Mouse (Mus musculus) brain, embryonic 14.5 days (tissue): ENCODE measurements around the gene Gm10277.

Experiments used
- CTCF ChIP-seq: fragments of 200-500 bp; IDR thresholded peaks from 2 replicates; pipeline ENCODE4 v1.5.1; 2012; ENCODE audit warnings: inconsistent platforms, mild to moderate bottlenecking, moderate library complexity, borderline replicate concordance; ENCODE audit not compliant: insufficient read depth, insufficient read length; ENCODE audit errors: extremely low read depth
- POLR2A ChIP-seq: fragments of 200-500 bp; IDR thresholded peaks from 2 replicates; pipeline ENCODE4 v1.6.1; 2012; ENCODE audit warnings: mild to moderate bottlenecking, inconsistent platforms, borderline replicate concordance; ENCODE audit not compliant: poor library complexity, insufficient read depth, insufficient read length, severe bottlenecking; ENCODE audit errors: extremely low read depth

DNA sequence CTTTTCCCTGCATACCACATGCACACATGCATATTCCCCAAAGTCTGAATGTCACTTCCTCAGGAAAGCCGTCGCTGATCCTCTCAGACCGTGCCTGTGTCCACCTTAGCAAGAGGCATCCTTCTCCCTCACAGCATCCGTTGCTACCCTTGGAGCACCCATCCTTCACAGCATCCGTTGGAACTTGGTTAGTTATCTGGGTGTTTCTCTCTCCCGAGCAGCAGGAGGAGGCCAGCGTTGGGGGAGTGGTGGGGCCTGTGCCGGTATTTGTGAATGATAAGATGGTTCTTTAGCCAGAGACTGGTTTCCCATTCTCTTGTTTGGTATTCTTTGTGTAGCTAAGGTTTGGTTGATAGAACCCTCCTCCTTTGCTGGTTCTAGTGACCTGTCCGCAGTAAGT lies 2.7 kb downstream of the Gm10277 start:
- no peak for TF ChIP-seq CTCF
- no peak for TF ChIP-seq POLR2A
